Mouse (Mus musculus) telencephalon, adult 2 months (tissue): Measurements from ENCODE around the gene Keap1.
"Not testable (repeated sequence)": the region's sequence is repeated elsewhere in the genome, so short reads cannot be mapped to it uniquely, and the experiment has no call there.

ENCODE experiments used
- DNase-seq: peaks from one replicate; pipeline ENCODE4 v3.0.0-alpha.2; 2011; ENCODE audit warnings: low read depth, low spot score

Keap1 gene

GRCm38 (mm10) chr9:21264272-21264999 lies 25.3 kb upstream of the Keap1 start:
- DNase-seq: no peak

- DNase-seq: no peak
Measured at GRCm38 (mm10) chr9:21261831-21262230, 22.7 kb upstream of the Keap1 start.

DNA sequence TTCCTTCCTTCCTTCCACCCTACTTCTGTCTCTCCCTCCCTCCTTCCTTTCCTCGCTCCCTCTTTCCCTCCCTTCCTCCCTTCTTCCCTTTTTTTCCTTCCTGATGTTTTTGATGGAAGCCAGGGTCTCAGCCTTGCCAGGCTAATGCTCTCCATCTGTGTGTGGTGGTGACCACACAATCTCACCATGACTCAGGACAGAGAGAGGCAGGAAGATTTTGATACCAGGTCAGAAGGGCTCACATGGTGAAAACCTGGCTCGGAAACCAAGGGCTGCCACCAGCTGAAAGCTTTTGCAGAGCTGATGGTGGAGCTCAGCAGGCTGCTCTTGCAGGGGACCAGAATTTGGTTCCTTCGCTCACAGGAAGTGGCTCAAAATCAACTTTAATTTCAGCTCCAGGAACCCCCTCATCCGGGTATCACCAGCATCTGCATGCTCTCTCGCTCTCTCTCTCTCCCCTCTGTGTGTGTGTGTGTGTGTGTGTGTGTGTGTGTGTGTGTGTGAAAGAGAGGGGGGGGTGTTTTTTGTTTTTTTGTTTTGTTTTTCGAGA lies 21.4 kb upstream of the Keap1 start:
- DNase-seq: no peak

DNA sequence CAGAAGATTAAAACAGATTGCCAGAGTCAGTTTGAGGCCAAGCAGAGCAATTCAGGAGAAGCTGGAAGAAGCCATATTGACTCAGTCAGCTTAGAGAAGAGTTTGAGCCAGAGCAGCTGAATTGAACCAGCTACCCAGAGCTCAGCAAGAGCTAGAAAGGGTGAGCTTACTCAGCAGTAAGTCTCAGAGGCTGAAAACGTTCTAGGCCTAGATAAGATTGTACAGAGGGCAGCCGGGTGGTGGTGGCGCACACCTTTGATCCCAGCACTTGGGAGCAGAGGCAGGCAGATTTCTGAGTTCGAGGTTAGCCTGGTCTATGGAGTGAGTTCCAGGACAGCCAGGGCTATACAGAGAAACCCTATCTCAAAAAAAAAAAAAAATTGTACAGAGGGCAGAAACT lies 17.2 kb upstream of the Keap1 start:
- not testable (repeated sequence) for DNase-seq

GRCm38 (mm10) chr9:21254690-21255089 lies 15.5 kb upstream of the Keap1 start:
- no peak for DNase-seq

- no peak for DNase-seq
Measured at GRCm38 (mm10) chr9:21251116-21251735, 12.1 kb upstream of the Keap1 start.

DNA sequence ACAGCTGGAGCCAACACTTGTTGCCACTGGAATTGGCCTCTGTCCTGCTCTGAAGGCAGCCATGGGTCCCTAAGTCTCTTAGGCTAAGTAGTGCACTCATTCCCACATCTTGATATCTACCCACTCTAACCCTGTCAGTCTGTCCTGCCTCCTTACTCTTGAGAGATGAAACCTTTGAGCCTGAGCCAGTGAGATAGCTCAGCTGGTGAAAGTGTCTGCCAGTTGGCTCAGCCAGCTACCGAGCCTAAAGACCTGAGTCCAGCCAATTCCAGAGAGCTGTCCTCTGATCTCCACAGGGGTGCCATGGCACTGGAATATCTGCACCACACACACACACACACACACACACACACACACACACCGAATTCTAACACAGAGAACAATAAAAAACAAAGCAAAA lies 11.3 kb upstream of the Keap1 start:
- no peak for DNase-seq

DNA sequence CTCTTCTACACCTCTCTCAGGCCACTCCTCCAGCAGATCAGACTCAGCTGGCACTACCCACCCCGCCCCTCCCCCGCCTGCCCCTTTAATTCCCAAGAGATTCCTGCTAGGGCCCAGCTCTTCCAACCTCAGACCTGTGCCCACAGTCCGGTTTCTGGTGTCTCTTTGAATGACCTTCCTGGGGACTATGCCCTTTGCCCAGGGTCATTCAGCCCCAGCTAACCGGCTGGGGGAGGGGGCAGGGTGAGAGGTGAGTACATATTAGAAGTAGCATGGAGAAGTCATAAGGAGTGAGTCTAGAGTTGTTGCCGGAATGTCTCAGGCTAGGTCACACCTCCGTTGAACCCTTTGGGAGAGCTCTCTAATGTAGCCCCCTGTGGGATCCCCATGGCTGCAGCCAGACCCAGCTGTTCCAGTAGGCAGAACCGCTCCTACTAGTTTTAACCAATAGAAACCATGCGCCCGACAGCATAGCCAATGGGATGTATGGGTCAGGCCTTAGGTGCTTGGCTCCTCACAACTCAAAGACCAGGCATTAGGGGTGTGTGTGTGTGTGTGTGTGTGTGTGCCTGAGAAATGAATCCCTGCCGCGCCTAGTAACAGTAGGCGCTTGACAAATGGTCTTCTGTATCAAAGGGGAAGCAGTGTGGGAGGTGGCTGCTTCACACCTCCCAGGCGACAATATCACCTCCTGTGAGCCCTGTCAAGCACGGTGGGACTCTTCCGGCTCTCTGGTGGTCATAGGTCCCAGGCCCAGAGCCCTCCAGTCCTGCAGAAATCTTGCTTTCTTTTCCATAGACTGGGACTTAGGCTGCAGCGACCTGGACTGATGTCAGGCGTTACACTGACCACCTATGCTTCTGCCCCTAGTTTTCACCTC lies 10.7 kb upstream of the Keap1 start:
- DNase-seq: no peak

- DNase-seq: no peak
Measured at GRCm38 (mm10) chr9:21248326-21248725, 9.2 kb upstream of the Keap1 start, which contains the start of gene S1pr5. TSS of gene S1pr5 (minus strand) at chr9:21248443.

- DNase-seq: no peak
Measured at GRCm38 (mm10) chr9:21246342-21246741, 7.2 kb upstream of the Keap1 start.

DNA sequence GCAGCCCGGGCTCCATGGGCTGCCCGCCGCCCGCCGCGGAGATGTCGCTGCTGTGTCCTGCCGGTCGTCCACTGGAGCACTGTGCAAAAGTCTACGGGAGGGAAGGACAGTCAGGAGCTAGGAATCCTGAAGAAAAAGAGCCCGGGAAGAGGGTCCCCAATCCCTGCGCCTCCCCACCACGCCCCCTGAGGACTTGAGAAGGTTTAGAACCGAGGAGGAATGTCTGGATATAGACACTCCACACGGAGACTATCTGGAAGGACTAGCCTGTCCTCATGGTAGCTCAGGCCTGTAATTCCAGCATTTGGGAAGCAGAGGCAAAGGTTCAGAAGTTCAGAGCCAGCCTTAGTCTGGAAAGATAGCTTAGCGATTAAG lies 5.9 kb upstream of the Keap1 start:
- no peak for DNase-seq

DNA sequence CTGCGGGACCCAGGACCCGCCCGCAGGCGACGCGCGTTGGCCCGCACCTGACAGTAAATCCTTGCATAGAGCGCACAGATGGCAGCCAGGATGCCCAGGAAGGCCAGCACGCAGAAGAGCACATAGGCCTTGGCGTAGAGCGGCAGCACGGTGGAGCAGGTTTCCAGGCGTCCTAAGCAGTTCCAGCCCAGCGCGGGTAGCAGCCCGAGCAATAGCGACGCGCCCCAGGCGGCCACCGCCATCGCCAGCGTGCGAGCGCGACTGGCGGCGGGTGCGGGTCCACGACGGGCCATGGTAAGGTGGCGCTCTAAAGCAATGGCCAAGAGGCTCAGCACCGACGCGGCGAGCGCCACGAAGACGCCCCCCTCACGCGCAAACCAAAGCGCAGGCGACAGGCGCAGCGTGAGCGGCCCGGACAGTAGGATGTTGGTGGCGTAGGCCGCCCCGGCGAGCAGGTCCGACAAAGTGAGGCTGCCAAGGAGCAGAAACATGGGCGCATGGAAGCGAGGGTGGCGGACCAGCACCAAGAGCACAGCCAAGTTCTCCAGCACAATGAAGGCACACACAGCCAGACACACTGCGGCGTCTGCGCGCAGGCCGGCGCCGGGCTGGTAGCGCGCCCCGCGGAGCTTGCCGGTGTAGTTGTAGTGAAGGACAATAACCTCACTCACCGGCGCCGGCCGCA lies 5.4 kb upstream of the Keap1 start:
- DNase-seq: no peak

- DNase-seq: no peak
Measured at GRCm38 (mm10) chr9:21243826-21244427, 4.8 kb upstream of the Keap1 start.

- DNase-seq: peak; percentile 83
Measured at GRCm38 (mm10) chr9:21241343-21241742, 2.2 kb upstream of the Keap1 start.

DNA sequence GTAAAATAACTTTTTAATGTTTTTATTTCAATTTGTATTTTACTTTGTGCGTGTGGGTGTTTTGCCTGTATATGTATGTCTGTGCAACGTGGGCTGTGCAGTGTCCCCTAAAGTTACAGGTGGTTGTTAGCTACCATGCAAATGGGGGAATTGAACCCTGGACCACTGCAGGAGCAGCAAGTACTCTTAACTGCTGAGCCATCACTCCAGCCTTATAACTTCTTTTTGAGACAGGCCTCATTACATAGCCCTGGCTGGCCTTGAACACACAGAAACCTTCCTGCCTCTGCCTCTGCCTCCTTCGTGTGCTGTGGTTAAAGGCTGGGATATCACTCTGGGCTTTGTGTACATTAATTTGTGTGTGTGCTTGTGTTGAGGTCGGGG lies 296 bp upstream of the Keap1 start:
- no peak for DNase-seq

- DNase-seq: no peak
Measured at GRCm38 (mm10) chr9:21238004-21238732, 993 bp downstream of the Keap1 start.

- DNase-seq: no peak
Measured at GRCm38 (mm10) chr9:21237368-21238003, 1.7 kb downstream of the Keap1 start.

GRCm38 (mm10) chr9:21236991-21237367 lies 2.2 kb downstream of the Keap1 start:
- no peak for DNase-seq

GRCm38 (mm10) chr9:21235341-21235740 lies 3.8 kb downstream of the Keap1 start:
- DNase-seq: no peak

DNA sequence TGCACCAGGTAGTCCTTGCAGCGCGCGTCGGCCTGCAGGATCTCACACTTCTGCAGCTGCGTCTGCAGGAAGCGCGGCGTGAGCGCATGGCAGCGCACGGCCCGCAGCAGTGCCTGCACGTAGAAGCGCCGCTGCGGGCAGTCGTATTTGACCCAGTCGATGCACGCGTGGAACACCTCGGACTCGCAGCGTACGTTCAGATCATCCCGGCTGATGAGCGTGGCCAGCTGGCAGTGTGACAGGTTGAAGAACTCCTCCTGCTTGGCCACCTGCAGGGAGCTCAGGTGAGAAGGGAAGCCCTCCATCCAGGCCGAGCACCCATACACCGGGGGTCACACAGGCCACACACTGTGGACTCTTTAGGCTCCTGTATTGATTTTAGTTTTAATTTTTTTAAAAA lies 5.4 kb downstream of the Keap1 start:
- DNase-seq: no peak
